Mouse (Mus musculus): Measurements from ENCODE around the gene Tssk1. TPM values are rescaled to one million over a fixed set of nuclear protein-coding genes. Genes with fewer than 3 reads are reported as not detected.

Tssk1 gene
- polyA plus RNA-seq (2012; fragmentation: generic; extraction: Trizol) = under 1 TPM; 0.02 to 0.19 TPM

GRCm38 (mm10) chr16:17893923-17894322 is at the start of gene Tssk1:
Gene Tssk1, plus strand, starts transcription at chr16:17894223.

GRCm38 (mm10) chr16:17891567-17891959 is 2.5 kb upstream of the Tssk1 start, which contains the start of gene Gm20518:
Gene Gm20518, minus strand, starts transcription at chr16:17891671.

GRCm38 (mm10) chr16:17898462-17898861 is 4.4 kb downstream of the Tssk1 start, which contains the start of the genes Dgcr2 and Tssk2:
Gene Dgcr2, minus strand, starts transcription at chr16:17898562.
Gene Tssk2, plus strand, starts transcription at chr16:17898637.

GRCm38 (mm10) chr16:17911052-17911595 is 17.1 kb downstream of the Tssk1 start, which contains the start of gene Ess2:
Gene Ess2, minus strand, starts transcription at chr16:17911348.

DNA sequence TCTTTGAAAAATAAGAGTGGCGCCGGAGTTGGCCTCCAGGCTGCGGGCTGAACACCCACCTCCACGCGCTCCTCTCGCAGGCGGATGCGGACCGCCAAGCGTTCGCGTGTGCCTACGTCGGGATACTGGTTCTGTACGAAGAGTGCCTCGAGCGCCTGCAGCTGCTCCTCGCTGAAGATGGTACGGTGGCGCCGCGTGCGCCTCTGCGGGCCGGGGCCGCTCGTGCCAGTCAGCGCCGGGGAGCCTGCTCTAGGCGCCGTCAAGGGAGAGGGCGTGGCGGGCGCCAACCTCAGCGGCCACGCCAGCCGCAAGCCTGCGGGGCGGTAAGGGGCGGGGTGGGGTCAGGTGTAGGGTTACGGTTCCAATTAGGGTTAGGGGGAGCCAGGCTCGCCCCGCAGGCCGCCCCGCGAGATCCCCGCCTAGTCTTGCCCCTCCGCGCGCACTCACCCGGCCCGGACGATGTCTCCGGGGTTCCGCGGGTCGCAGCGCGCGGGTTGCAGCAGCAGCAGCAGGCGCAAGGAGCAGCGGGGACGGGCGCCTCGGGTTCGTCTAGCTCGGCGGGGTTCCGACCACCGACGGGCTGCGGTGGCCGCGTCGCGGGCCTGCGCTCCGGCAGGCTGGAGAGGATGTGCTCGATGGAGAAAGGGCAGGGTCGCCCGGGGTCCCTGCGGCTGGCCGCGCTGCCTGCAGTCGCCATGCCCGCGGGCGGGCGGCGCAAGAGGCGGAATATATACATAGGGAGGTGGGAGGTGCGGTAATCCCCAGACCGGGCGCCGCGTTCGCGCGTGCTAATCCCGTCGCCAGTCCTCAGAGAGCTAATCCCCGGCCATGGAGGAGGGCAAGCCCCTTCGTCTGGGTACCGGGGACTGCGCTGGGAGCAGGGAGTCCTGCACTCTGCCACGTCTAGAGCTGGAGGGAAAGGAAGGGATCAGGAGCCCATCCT is 20.6 kb downstream of the Tssk1 start, which contains the start of gene Gsc2:
Gene Gsc2, minus strand, starts transcription at position 753 of the 943 bp plus-strand sequence.

DNA sequence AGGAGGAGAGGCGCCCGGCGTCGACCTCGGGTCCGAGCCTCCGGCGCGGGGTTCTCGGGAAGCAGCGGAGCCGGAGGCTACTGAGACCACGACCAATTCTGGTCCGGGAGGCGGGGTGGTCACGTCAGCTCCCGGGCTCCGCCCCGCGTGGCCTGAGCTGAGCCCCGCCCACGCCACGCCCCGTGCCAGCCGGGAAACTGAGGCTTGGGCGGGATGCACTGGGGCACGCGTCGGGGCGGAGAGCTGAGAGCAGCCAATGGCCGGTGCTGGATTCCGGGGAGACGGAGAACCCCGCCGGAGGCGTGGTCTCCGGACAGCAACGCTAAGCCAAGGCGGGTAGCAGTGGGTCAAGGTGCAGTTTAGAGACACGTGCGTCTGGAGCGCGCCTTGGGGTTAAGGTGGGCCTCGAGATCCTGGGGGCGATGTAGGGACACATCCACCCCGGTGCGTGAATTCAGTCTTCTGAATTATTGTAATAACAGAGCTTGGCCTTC is 34.1 kb downstream of the Tssk1 start, which contains the start of gene Slc25a1:
Gene Slc25a1, minus strand, starts transcription at position 133 of the 494 bp plus-strand sequence.

Other genes starting within 250 kb of the Tssk1 start
- 10 to 100 TPM in 1 of 2 experiments, 1 to 10 TPM in 1; 8.7 to 19.2 TPM for gene Ccdc74a, start 247.8 kb upstream of the Tssk1 start, polyA plus RNA-seq (2012; fragmentation: generic; extraction: Trizol)
- gene Med15, start 161.3 kb upstream of the Tssk1 start, polyA plus RNA-seq (2012; fragmentation: generic; extraction: Trizol) = 10 to 100 TPM; 15.8 to 54.1 TPM
- 10 to 100 TPM; 19.3 to 59.6 TPM for gene Klhl22, start 134.6 kb upstream of the Tssk1 start, polyA plus RNA-seq (2012; fragmentation: generic; extraction: Trizol)
- 100 to 1,000 TPM in 1 of 2 experiments, 10 to 100 TPM in 1; 35.1 to 151 TPM for gene Scarf2, start 96.9 kb upstream of the Tssk1 start, polyA plus RNA-seq (2012; fragmentation: generic; extraction: Trizol)
- gene B830017H08Rik, start 61.1 kb upstream of the Tssk1 start, polyA plus RNA-seq (2012; fragmentation: generic; extraction: Trizol) = under 1 TPM in 1 of 2 experiments, not detected in 1; 0.46 TPM
- gene Car15, start 55.9 kb upstream of the Tssk1 start, polyA plus RNA-seq (2012; fragmentation: generic; extraction: Trizol) = 1 to 10 TPM in 1 of 2 experiments, under 1 TPM in 1; 0.37 to 5.4 TPM
- gene Gm20518, start 2.6 kb upstream of the Tssk1 start, polyA plus RNA-seq (2012; fragmentation: generic; extraction: Trizol) = under 1 TPM; 0.01 to 0.39 TPM
- 10 to 100 TPM; 25.5 to 64.3 TPM for gene Dgcr2, start 4.3 kb downstream of the Tssk1 start, polyA plus RNA-seq (2012; fragmentation: generic; extraction: Trizol)
- gene Tssk2, start 4.4 kb downstream of the Tssk1 start, polyA plus RNA-seq (2012; fragmentation: generic; extraction: Trizol) = under 1 TPM; 0.04 to 0.14 TPM
- gene Ess2, start 17.1 kb downstream of the Tssk1 start, polyA plus RNA-seq (2012; fragmentation: generic; extraction: Trizol) = 10 to 100 TPM; 17.5 to 30.4 TPM
- not detected for gene Gsc2, start 20.8 kb downstream of the Tssk1 start, polyA plus RNA-seq (2012; fragmentation: generic; extraction: Trizol)
- gene Slc25a1, start 34.0 kb downstream of the Tssk1 start, polyA plus RNA-seq (2012; fragmentation: generic; extraction: Trizol) = 100 to 1,000 TPM; 104 to 113 TPM
- not detected for gene Vpreb2, start 86.2 kb downstream of the Tssk1 start, polyA plus RNA-seq (2012; fragmentation: generic; extraction: Trizol)
- gene Dgcr6, start 158.6 kb downstream of the Tssk1 start, polyA plus RNA-seq (2012; fragmentation: generic; extraction: Trizol) = 100 to 1,000 TPM; 113 to 200 TPM
- gene Prodh, start 196.0 kb downstream of the Tssk1 start, polyA plus RNA-seq (2012; fragmentation: generic; extraction: Trizol) = under 1 TPM; 0.02 to 0.28 TPM
- 1 to 10 TPM in 1 of 2 experiments, under 1 TPM in 1; 0.29 to 1.5 TPM for gene Rtn4r, start 233.4 kb downstream of the Tssk1 start, polyA plus RNA-seq (2012; fragmentation: generic; extraction: Trizol)